Mouse (Mus musculus): Measurements from ENCODE around the gene Spag6. TPM values are rescaled to one million over a fixed set of nuclear protein-coding genes. Genes with fewer than 3 reads are reported as not detected.

Gene Spag6
- total and polyA plus RNA-seq, 2 experiments from 2014 or later, result not detected

GRCm38 (mm10) chr2:18684062-18684461, 9.8 kb upstream of the Spag6 start:
- no peak for DNase-seq (ENCODE audit: low spot score)
- Histone ChIP-seq H3K27ac (ENCODE audit: low read depth, low read length) (no peak overlapping the region), H3K36me3 (ENCODE audit: insufficient read depth, low read length) (0 out of 2 replicates have a peak, but pooled peaks cover 14% of the 10 kb centered on the region), H3K9ac (replicated peaks; ENCODE audit: low read length, poor library complexity, severe bottlenecking) (no peak overlapping the region), H3K4me3 (ENCODE audit: low read depth, low read length) (no peak overlapping the region), H3K4me2 (ENCODE audit: low read depth, low read length, poor library complexity, severe bottlenecking) (no peak overlapping the region), H3K9me3 (ENCODE audit: low read length) (no peaks in the 10 kb centered on the region), H3K4me1 (ENCODE audit: insufficient read depth, low read length) (no peaks in the 10 kb centered on the region), H3K27me3 (ENCODE audit: insufficient read depth, low read length) (peaks cover 44% of the 10 kb centered on the region)
- ATAC-seq (ENCODE audit: low FRiP score), result no peak
- WGBS, result 88% methylated on average over 5 of the region's 5 CpGs
- TF ChIP-seq CTCF (IDR thresholded peaks at IDR 0.05), result no peak

- Histone ChIP-seq H3K4me3 (ENCODE audit: low read depth, low read length) (no peak overlapping the region), H3K4me1 (ENCODE audit: insufficient read depth, low read length) (0 out of 2 replicates have a peak, but pooled peaks cover 3% of the 10 kb centered on the region), H3K27me3 (ENCODE audit: insufficient read depth, low read length) (peaks cover 42% of the 10 kb centered on the region), H3K27ac (ENCODE audit: low read depth, low read length) (no peak overlapping the region), H3K36me3 (ENCODE audit: insufficient read depth, low read length) (0 out of 2 replicates have a peak, but pooled peaks cover 14% of the 10 kb centered on the region), H3K4me2 (ENCODE audit: low read depth, low read length, poor library complexity, severe bottlenecking) (no peak overlapping the region), H3K9ac (replicated peaks; ENCODE audit: low read length, poor library complexity, severe bottlenecking) (no peak overlapping the region), H3K9me3 (ENCODE audit: low read length) (no peaks in the 10 kb centered on the region)
- TF ChIP-seq CTCF (IDR thresholded peaks at IDR 0.05), result no peak
- ATAC-seq (ENCODE audit: low FRiP score), result no peak
- WGBS, result 73% methylated on average over 6 of the region's 6 CpGs
- no peak for DNase-seq (ENCODE audit: low spot score)
Observed at GRCm38 (mm10) chr2:18686386-18686785, 7.4 kb upstream of the Spag6 start.

GRCm38 (mm10) chr2:18686826-18687519, 6.9 kb upstream of the Spag6 start:
- Histone ChIP-seq H3K27ac (ENCODE audit: low read depth, low read length) (no peak overlapping the region), H3K4me1 (ENCODE audit: insufficient read depth, low read length) (0 out of 2 replicates have a peak, but pooled peaks cover 3% of the 10 kb centered on the region), H3K27me3 (ENCODE audit: insufficient read depth, low read length) (peaks cover 45% of the 10 kb centered on the region), H3K4me3 (ENCODE audit: low read depth, low read length) (no peak overlapping the region), H3K9me3 (ENCODE audit: low read length) (no peaks in the 10 kb centered on the region), H3K36me3 (ENCODE audit: insufficient read depth, low read length) (0 out of 2 replicates have a peak, but pooled peaks cover 14% of the 10 kb centered on the region), H3K9ac (replicated peaks; ENCODE audit: low read length, poor library complexity, severe bottlenecking) (no peak overlapping the region), H3K4me2 (ENCODE audit: low read depth, low read length, poor library complexity, severe bottlenecking) (no peak overlapping the region)
- no peak for DNase-seq (ENCODE audit: low spot score)
- ATAC-seq (ENCODE audit: low FRiP score), result no peak
- 46% methylated on average over 8 of the region's 8 CpGs for WGBS
- TF ChIP-seq CTCF (IDR thresholded peaks at IDR 0.05), result no peak

GRCm38 (mm10) chr2:18687671-18688170, 6.1 kb upstream of the Spag6 start:
- TF ChIP-seq CTCF (IDR thresholded peaks at IDR 0.05), result no peak
- H3K27ac ChIP-seq (ENCODE audit: low read depth, low read length), result no peak overlapping the region
- ATAC-seq (ENCODE audit: low FRiP score) (no peak), DNase-seq (ENCODE audit: low spot score) (no peak)
- no peak overlapping the region for H3K9ac ChIP-seq (replicated peaks; ENCODE audit: low read length, poor library complexity, severe bottlenecking)
- 0 out of 2 replicates have a peak, but pooled peaks cover 9% of the 10 kb centered on the region for H3K36me3 ChIP-seq (ENCODE audit: insufficient read depth, low read length)
- 0 out of 2 replicates have a peak, but pooled peaks cover 3% of the 10 kb centered on the region for H3K4me1 ChIP-seq (ENCODE audit: insufficient read depth, low read length)
- H3K4me2 ChIP-seq (ENCODE audit: low read depth, low read length, poor library complexity, severe bottlenecking), result no peak overlapping the region
- peaks cover 49% of the 10 kb centered on the region for H3K27me3 ChIP-seq (ENCODE audit: insufficient read depth, low read length)
- no peak overlapping the region for H3K4me3 ChIP-seq (ENCODE audit: low read depth, low read length)
- 10% methylated on average over 9 of the region's 9 CpGs for WGBS
- H3K9me3 ChIP-seq (ENCODE audit: low read length), result no peaks in the 10 kb centered on the region

- TF ChIP-seq CTCF (IDR thresholded peaks at IDR 0.05), result no peak
- peak overlapping the region; percentile 35 for H3K4me3 ChIP-seq (ENCODE audit: low read depth, low read length)
- H3K9ac ChIP-seq (replicated peaks; ENCODE audit: low read length, poor library complexity, severe bottlenecking), result no peak overlapping the region
- H3K4me2 ChIP-seq (ENCODE audit: low read depth, low read length, poor library complexity, severe bottlenecking), result peak overlapping the region; percentile 49; the same call in 1 of the 2 replicates
- H3K27ac ChIP-seq (ENCODE audit: low read depth, low read length), result no peak overlapping the region
- H3K36me3 ChIP-seq (ENCODE audit: insufficient read depth, low read length), result 0 out of 2 replicates have a peak, but pooled peaks cover 9% of the 10 kb centered on the region
- no peak for DNase-seq (ENCODE audit: low spot score)
- 0 out of 2 replicates have a peak, but pooled peaks cover 3% of the 10 kb centered on the region for H3K4me1 ChIP-seq (ENCODE audit: insufficient read depth, low read length)
- 9% methylated on average over 6 of the region's 6 CpGs for WGBS
- H3K27me3 ChIP-seq (ENCODE audit: insufficient read depth, low read length), result peaks cover 54% of the 10 kb centered on the region
- H3K9me3 ChIP-seq (ENCODE audit: low read length), result no peaks in the 10 kb centered on the region
- no peak for ATAC-seq (ENCODE audit: low FRiP score)
Observed at GRCm38 (mm10) chr2:18688286-18688685, 5.5 kb upstream of the Spag6 start.

GRCm38 (mm10) chr2:18688708-18689063, 5.1 kb upstream of the Spag6 start:
- peak overlapping the region; percentile 35 for H3K4me3 ChIP-seq (ENCODE audit: low read depth, low read length)
- peak; percentile 57 for DNase-seq (ENCODE audit: low spot score)
- 0 out of 2 replicates have a peak, but pooled peaks cover 3% of the 10 kb centered on the region for H3K4me1 ChIP-seq (ENCODE audit: insufficient read depth, low read length)
- peak overlapping the region; percentile 49 for H3K4me2 ChIP-seq (ENCODE audit: low read depth, low read length, poor library complexity, severe bottlenecking)
- 0 out of 2 replicates have a peak, but pooled peaks cover 7% of the 10 kb centered on the region for H3K36me3 ChIP-seq (ENCODE audit: insufficient read depth, low read length)
- H3K27me3 ChIP-seq (ENCODE audit: insufficient read depth, low read length), result peaks cover 54% of the 10 kb centered on the region
- H3K9ac ChIP-seq (replicated peaks; ENCODE audit: low read length, poor library complexity, severe bottlenecking), result no peak overlapping the region
- peak; percentile 29; the same call in 1 of the 2 replicates for ATAC-seq (ENCODE audit: low FRiP score)
- no peak for TF ChIP-seq CTCF (IDR thresholded peaks at IDR 0.05)
- H3K27ac ChIP-seq (ENCODE audit: low read depth, low read length), result no peak overlapping the region
- H3K9me3 ChIP-seq (ENCODE audit: low read length), result no peaks in the 10 kb centered on the region
- WGBS, result 2% methylated on average over 41 of the region's 45 CpGs
